Mouse (Mus musculus): ENCODE results near the gene Gm49325.
A peak's percentile ranks its signal among the peaks of the same experiment; 100 is the strongest.

Gm49325 gene

DNA sequence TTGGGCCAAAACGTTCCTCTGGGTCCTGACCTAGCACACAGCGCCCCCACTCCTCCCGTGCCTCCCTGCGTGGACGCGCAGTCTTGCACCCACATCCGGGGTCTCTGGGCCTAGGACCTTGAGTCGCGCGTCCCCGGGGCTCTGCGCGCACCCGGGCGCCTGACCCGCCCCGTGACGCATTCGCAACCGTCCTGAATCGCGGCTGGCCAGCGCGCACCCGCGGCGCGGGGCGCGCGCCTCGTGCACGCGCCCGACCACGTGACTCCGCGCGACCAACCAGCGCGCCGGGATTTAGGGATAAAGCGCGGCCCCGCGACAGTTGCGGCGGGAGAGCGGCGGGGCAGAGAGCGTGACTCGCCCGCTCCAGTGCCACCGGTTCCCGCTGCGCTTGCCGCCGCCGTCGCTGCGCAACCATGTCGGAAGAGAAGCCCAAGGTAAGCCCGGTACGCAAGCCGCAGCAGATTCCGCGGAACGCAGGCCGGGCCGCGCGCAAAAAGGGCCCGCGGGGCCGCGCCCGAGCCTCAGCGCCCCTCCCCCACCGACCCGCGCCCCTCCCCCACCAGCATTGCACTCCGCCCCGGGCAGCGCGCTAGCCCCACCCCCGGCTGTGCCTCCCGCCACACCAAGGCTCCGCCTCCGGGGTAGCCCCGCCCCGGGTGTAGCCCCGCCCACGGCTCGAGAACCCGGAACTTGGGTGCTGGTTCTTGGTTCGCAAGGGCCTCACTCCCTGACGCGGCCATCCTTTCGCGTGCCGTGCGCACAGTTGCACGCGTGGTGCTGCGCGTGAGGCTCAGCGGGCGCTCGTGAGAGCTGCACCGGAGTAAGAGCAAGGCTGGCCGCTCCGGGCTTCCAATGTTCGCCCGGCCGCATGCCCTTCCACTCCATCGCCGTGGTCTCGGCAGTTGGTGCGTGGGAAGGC is at the start of gene Gm49325, which contains the start of gene Sumo3:
Gene Gm49325, plus strand, starts transcription at position 290 of the 919 bp plus-strand sequence.
Gene Sumo3, plus strand, starts transcription at position 190 of the 919 bp plus-strand sequence.
- peak; percentile 85 for DNase-seq (ENCODE audit: low read depth)

GRCm38 (mm10) chr10:77556631-77557030 is 49.4 kb upstream of the Gm49325 start:
- DNase-seq (ENCODE audit: low read depth) = no peak

DNA sequence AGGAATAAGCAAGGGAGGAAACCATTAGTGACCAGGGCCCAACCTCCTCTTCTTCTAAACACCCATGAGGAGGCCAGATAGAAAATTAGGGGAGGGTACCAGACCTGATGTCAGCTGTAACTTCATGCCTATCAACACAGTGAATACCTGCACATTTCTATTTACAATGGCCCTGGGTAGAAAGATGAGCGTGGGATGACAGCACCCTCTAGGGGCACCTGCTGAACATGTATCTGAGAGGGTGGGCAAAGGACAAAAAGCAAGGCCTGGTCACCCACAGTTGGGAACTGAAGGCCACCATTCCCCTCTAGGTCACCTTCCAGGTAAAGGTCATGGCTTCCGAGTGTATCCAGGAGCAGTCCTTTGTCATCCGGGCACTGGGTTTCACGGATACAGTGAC is 48.4 kb upstream of the Gm49325 start:
- DNase-seq (ENCODE audit: low read depth) = peak; percentile 71

- no peak for DNase-seq (ENCODE audit: low read depth)
These were observed 45.9 kb upstream of the Gm49325 start for GRCm38 (mm10) chr10:77560090-77560489.

DNA sequence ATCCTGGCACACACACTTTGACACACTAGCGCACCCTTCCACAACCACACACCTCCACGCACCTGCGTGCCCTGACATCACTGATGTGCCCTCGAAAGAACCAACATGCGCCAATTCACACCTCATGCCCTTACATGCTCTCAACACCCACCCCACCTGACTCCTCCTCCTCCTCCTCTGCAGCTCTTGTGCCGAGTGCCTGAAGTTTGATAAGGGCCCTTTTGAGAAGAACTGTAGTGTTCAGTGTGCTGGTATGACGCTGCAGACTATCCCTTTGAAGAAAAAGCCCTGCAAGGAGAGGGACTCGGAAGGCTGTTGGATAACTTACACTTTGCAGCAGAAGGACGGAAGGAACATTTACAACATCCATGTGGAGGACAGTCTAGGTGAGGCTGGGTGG is 45.2 kb upstream of the Gm49325 start:
- DNase-seq (ENCODE audit: low read depth) = no peak

DNA sequence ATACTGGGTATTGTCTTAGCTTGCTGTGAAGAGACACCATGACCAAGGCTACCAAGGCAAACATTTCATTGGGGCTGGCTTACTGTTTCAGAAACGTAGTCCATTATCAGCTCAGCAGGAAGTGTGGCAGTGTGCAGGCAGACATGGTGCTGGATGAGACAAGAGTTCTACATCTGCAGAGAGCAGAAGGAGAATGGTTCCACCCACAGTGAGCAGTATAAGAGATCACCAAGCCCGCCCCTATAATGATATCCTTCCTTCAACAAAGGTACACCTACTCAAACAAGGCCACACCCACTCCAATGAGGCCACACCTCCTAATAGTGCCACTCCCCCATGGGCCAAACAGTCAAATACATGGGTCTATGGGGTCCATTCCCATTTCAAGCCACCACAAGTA is 44.5 kb upstream of the Gm49325 start:
- no peak for DNase-seq (ENCODE audit: low read depth)

DNA sequence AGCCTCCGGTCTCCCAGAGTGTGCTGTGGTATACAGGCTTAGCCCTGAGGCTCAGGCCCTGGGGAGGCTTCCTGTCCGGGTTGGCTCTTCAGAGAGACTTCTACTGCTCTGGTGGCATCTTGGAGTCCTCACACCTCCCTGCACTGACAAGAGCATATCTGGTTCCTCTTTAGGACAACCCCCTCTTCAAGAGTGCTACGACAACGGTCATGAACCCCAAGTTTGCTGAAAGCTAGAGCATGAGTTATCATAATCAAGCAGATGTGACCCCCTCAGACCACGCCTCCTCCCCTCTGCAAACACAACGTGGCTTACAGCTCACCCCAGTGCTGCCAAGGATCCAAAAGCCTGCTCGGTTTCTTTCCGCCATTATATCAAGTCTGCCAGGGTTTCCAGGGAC is 41.0 kb upstream of the Gm49325 start:
- DNase-seq (ENCODE audit: low read depth) = no peak

GRCm38 (mm10) chr10:77566651-77567050 is 39.3 kb upstream of the Gm49325 start:
- DNase-seq (ENCODE audit: low read depth) = peak; percentile 83

DNA sequence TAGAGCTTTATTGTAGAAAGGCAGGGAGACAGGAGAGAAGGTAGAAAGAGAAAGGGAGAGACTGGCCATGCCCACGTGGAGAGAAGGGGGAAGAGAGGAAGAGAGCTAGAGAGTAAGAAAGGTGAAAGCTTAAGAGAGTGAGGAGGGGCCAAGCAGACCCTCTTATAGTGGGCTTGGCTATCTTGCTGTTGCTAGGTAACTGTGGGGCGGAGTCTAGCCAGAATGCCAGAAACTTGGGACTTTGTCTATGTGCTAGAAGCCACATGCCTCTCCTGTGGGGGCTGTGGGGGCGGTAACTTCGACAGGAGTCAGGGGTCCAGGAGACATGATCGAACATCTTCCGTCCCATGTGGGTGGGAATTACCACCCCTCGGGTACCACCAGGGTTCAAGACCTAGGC is 36.5 kb upstream of the Gm49325 start:
- DNase-seq (ENCODE audit: low read depth) = no peak

DNA sequence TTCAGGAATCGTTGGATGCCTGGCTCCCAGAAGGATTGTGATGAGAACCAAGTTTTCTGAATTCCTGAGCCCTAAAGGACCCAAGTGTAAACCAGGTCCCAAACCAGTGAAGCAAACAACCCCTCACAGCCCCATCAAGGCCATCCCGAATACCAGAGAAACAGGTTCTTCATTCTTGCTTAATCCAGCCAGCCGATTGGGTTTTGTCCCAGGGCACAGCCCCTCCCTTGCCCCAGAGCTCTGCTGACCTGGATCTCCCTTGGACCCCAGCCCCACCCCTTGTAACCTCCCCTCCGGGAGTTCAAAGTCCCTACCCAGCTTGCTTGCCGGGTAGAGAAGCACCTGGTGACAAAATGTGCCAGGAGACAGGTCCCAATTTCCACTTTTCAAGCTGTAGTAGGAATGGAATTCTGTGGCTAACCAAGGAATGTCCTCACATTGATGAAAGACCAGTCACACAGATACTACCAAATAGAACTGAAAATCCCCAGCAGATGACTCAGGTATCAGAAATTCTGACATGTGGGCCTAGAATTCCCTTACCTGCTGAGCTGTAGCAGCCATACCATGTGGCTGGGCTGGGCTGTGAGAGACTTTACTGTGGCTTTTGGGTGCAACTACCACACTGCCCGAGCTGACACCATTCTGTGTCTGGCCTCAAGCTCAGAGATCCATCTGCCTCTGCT is 35.9 kb upstream of the Gm49325 start:
- DNase-seq (ENCODE audit: low read depth) = peak; percentile 75

- no peak for DNase-seq (ENCODE audit: low read depth)
These were observed 33.8 kb upstream of the Gm49325 start for GRCm38 (mm10) chr10:77572225-77572624.

GRCm38 (mm10) chr10:77573162-77573561 is 32.8 kb upstream of the Gm49325 start:
- no peak for DNase-seq (ENCODE audit: low read depth)

GRCm38 (mm10) chr10:77580027-77580920 is 25.7 kb upstream of the Gm49325 start:
- DNase-seq (ENCODE audit: low read depth) = peak; percentile 52

DNA sequence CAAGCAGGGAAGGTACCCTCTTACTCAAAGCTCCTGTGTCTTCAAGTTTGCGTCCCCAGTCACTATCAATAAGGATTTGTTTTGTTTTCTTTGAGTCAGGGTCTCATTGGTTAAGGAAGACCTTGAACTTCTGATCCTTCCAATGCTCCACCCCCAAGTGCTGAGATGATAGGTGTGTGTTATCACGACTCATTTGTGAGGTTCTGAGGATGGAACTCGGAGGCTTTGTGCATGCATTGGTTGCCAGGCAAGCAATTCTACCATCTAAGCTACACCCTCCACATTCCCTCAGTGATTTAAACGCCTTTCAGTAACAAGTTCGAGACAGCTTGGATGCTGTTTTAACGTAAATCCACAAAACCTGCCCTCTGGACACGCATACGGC is 25.0 kb upstream of the Gm49325 start:
- no peak for DNase-seq (ENCODE audit: low read depth)

- peak; percentile 99 for DNase-seq (ENCODE audit: low read depth)
These were observed 24.4 kb upstream of the Gm49325 start, which contains the start of gene Pttg1ip for GRCm38 (mm10) chr10:77581408-77582284. Gene Pttg1ip, plus strand, starts transcription at chr10:77581720.

- no peak for DNase-seq (ENCODE audit: low read depth)
These were observed 23.7 kb upstream of the Gm49325 start for GRCm38 (mm10) chr10:77582285-77582618.

DNA sequence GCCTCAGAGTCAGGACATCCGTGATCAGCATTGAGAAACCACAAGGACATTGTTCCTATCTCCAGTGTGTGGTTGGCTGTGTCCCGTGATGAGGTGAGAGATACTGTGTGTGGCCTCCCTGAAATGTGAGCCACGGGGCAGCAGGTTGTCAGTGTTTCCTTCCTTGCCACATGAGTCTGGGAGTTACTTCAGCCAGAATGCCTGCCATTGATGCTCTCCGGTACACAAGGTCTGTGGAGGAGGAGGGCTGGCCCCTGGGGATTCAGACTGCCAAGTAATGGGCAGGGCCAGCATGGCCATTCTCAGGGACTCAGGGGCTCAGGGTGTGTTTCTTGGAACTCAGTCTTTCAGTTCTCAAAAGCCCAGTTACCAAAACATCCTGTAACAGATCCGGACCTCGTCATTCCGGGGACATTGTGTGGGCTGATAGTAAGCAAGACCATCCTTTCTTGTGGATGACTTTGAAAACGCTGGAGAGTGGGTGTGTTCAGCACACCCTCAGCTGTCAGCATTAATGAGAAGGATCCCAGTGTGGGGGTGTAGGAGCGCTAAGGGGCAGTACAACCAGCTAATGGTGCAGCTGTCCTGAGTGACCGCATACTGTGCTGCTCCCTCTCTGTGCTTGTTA is 22.1 kb upstream of the Gm49325 start:
- DNase-seq (ENCODE audit: low read depth) = peak; percentile 48

DNA sequence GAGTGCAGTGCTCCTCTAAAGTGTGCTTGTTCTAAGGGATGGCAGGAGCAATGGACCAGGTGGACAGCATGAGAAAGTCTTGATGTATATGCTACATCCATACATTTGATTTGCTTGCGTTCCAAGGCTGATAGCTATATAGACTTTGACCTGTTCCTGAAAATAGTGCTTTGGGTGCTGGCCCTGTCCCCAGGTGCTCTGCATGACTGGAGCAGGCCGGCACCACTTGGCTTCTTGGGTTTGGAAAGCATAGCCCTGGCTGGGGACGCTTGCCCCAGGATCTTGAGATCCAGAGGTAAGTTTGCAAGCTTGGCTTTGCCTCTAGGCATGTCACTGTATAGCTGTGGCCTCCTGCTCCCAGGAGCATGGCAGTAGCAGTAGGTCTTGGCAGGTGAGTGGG is 19.4 kb upstream of the Gm49325 start:
- no peak for DNase-seq (ENCODE audit: low read depth)

- no peak for DNase-seq (ENCODE audit: low read depth)
These were observed 18.8 kb upstream of the Gm49325 start for GRCm38 (mm10) chr10:77587091-77587775.

DNA sequence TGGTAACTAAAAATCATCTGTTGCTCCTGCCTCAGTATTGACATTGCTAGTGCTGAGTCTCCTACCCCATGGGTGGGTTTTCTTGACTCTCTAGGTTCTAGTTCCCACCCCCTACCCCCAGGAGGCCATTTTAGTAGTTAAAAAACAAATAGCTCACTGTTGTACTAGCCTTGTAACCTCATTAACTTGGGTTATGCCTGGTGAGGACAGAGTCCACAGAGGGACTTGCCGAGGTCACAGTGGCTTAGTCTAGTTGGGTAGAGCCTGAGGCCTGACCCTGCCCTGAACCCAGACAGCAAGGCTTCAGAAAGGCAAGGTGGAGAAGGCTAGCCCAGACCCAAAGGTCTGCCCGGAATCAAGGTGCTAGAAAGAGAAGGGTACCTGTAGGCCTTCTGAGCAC is 18.0 kb upstream of the Gm49325 start:
- DNase-seq (ENCODE audit: low read depth) = no peak

Data from NIH3T3 (cell line).